Mouse (Mus musculus): Measurements from ENCODE around the gene Dhrs4.
A peak's percentile ranks its signal among the peaks of the same experiment; 100 is the strongest.

Dhrs4 gene

GRCm38 (mm10) chr14:55478651-55479599 lies at the start of gene Dhrs4:
Gene Dhrs4 (plus strand): TSS chr14:55478758.
- DNase-seq (ENCODE audit: low read depth, low spot score) = peak; percentile 62

GRCm38 (mm10) chr14:55430255-55430654 lies 48.3 kb upstream of the Dhrs4 start:
- no peak for DNase-seq (ENCODE audit: low read depth, low spot score)

- no peak for DNase-seq (ENCODE audit: low read depth, low spot score)
Observed at GRCm38 (mm10) chr14:55433052-55433451, 45.5 kb upstream of the Dhrs4 start.

- DNase-seq (ENCODE audit: low read depth, low spot score) = no peak
Observed at GRCm38 (mm10) chr14:55434825-55435224, 43.7 kb upstream of the Dhrs4 start.

- DNase-seq (ENCODE audit: low read depth, low spot score) = no peak
Observed at GRCm38 (mm10) chr14:55437118-55437517, 41.4 kb upstream of the Dhrs4 start.

- DNase-seq (ENCODE audit: low read depth, low spot score) = peak; percentile 44
Observed at GRCm38 (mm10) chr14:55438193-55438784, 40.3 kb upstream of the Dhrs4 start.

- DNase-seq (ENCODE audit: low read depth, low spot score) = no peak
Observed at GRCm38 (mm10) chr14:55457693-55458092, 20.9 kb upstream of the Dhrs4 start.

- DNase-seq (ENCODE audit: low read depth, low spot score) = peak; percentile 58
Observed at GRCm38 (mm10) chr14:55458273-55458672, 20.3 kb upstream of the Dhrs4 start.

GRCm38 (mm10) chr14:55458761-55459160 lies 19.8 kb upstream of the Dhrs4 start:
- DNase-seq (ENCODE audit: low read depth, low spot score) = no peak

GRCm38 (mm10) chr14:55459796-55460195 lies 18.8 kb upstream of the Dhrs4 start:
- DNase-seq (ENCODE audit: low read depth, low spot score) = no peak

GRCm38 (mm10) chr14:55460297-55460696 lies 18.3 kb upstream of the Dhrs4 start:
- DNase-seq (ENCODE audit: low read depth, low spot score) = no peak

- no peak for DNase-seq (ENCODE audit: low read depth, low spot score)
Observed at GRCm38 (mm10) chr14:55461757-55462156, 16.8 kb upstream of the Dhrs4 start.

- no peak for DNase-seq (ENCODE audit: low read depth, low spot score)
Observed at GRCm38 (mm10) chr14:55466481-55466880, 12.1 kb upstream of the Dhrs4 start.

- DNase-seq (ENCODE audit: low read depth, low spot score) = no peak
Observed at GRCm38 (mm10) chr14:55467108-55467507, 11.4 kb upstream of the Dhrs4 start.

GRCm38 (mm10) chr14:55468301-55468741 lies 10.2 kb upstream of the Dhrs4 start:
- DNase-seq (ENCODE audit: low read depth, low spot score) = no peak

GRCm38 (mm10) chr14:55469041-55469440 lies 9.5 kb upstream of the Dhrs4 start:
- DNase-seq (ENCODE audit: low read depth, low spot score) = no peak

- DNase-seq (ENCODE audit: low read depth, low spot score) = no peak
Observed at GRCm38 (mm10) chr14:55469821-55470220, 8.7 kb upstream of the Dhrs4 start.

- DNase-seq (ENCODE audit: low read depth, low spot score) = no peak
Observed at GRCm38 (mm10) chr14:55470806-55471205, 7.8 kb upstream of the Dhrs4 start.

GRCm38 (mm10) chr14:55475654-55476053 lies 2.9 kb upstream of the Dhrs4 start:
- DNase-seq (ENCODE audit: low read depth, low spot score) = no peak

- no peak for DNase-seq (ENCODE audit: low read depth, low spot score)
Observed at GRCm38 (mm10) chr14:55477421-55477820, 1.1 kb upstream of the Dhrs4 start.

GRCm38 (mm10) chr14:55477829-55478228 lies 729 bp upstream of the Dhrs4 start:
- DNase-seq (ENCODE audit: low read depth, low spot score) = no peak

- no peak for DNase-seq (ENCODE audit: low read depth, low spot score)
Observed at GRCm38 (mm10) chr14:55479629-55480028, 1.1 kb downstream of the Dhrs4 start.
